Mouse (Mus musculus) lung, postnatal 0 days (tissue): ENCODE results near the gene Aldh6a1. TPM values are rescaled to one million over a fixed set of nuclear protein-coding genes. Genes with fewer than 3 reads are reported as not detected.

Source experiments
- ATAC-seq: fragments of 200-750 bp; cut with Nextera tagmentation; 2 replicates; pipeline ENCODE4 v1.8.0; 2017; ENCODE audit warnings: moderate library complexity
- DNase-seq: peaks from one replicate; pipeline ENCODE4 v3.0.0-alpha.2; 2016; ENCODE audit warnings: low spot score
- H3K27ac ChIP-seq: fragments of 300-500 bp; sonication (generic); 2 replicates; pipeline ENCODE4 v1.5.1; 2014; ENCODE audit warnings: antibody characterized with exemption, mild to moderate bottlenecking, low read length, mixed read lengths
- H3K27me3 ChIP-seq: fragments of 300-500 bp; sonication (generic); replicated peaks from 2 replicates; pipeline ENCODE4 v1.6.1; 2014; ENCODE audit warnings: low read length, mixed read lengths; ENCODE audit not compliant: insufficient read depth
- H3K36me3 ChIP-seq: fragments of 300-500 bp; sonication (generic); 2 replicates; pipeline ENCODE4 v1.6.1; 2014; ENCODE audit warnings: low read length, mixed read lengths; ENCODE audit not compliant: insufficient read depth
- H3K4me1 ChIP-seq: fragments of 300-500 bp; sonication (generic); 2 replicates; pipeline ENCODE4 v1.6.1; 2014; ENCODE audit warnings: antibody characterized with exemption, low read depth, low read length, mixed read lengths; ENCODE audit not compliant: insufficient read depth
- H3K4me2 ChIP-seq: fragments of 300-500 bp; sonication (generic); replicated peaks from 2 replicates; pipeline ENCODE4 v1.6.1; 2014; ENCODE audit warnings: low read depth, mild to moderate bottlenecking, low read length, moderate library complexity, mixed read lengths
- H3K4me3 ChIP-seq: fragments of 300-500 bp; sonication (generic); 2 replicates; pipeline ENCODE4 v1.5.1; 2014; ENCODE audit warnings: low read depth, low read length
- H3K9ac ChIP-seq: fragments of 300-500 bp; sonication (generic); replicated peaks from 2 replicates; pipeline ENCODE4 v1.6.1; 2014; ENCODE audit warnings: low read depth, mild to moderate bottlenecking
- H3K9me3 ChIP-seq: fragments of 300-500 bp; sonication (generic); 2 replicates; pipeline ENCODE4 v1.6.1; 2016; ENCODE audit warnings: low read length, mixed read lengths
- CTCF ChIP-seq: IDR thresholded peaks from 2 replicates; pipeline ENCODE4 v1.5.1; 2016; ENCODE audit warnings: antibody characterized with exemption, mild to moderate bottlenecking
- EP300 ChIP-seq: IDR thresholded peaks from 2 replicates; pipeline ENCODE4 v1.6.1; 2016; ENCODE audit warnings: antibody characterized with exemption, mild to moderate bottlenecking, control low read depth
- WGBS: fragments of 180-500 bp; shearing (Covaris S2); extraction: QIAGEN DNeasy Blood & Tissue Kit; methylation state at CpG from one replicate; pipeline ENCODE4 v1.1.7; 2014; 5-methylcytosine and 5-hydroxymethylcytosine counted together
- polyA plus RNA-seq: library from polyadenylated mRNA; unstranded; fragments of >200 nt; fragmentation: Nextera tagmentation; extraction: Ambion mirVana; gene quantifications from 2 replicates; pipeline ENCODE4 v1.2.1, GENCODE M21; 2015

Gene Aldh6a1
- polyA plus RNA-seq: 52.1 and 67.5 TPM in 2 replicates

- peak within 1 kb of the TSS; percentile 66 for H3K9ac ChIP-seq
- peaks cover 8% of the 10 kb centered on the region; the same call in 1 of the 2 replicates for H3K4me1 ChIP-seq
- under 1% methylated on average over 48 of the region's 49 CpGs for WGBS
- no peaks in the 10 kb centered on the region for H3K9me3 ChIP-seq
- peak; percentile 100 for DNase-seq
- H3K27ac ChIP-seq: peak within 1 kb of the TSS; percentile 96
- no peaks in the 10 kb centered on the region for H3K36me3 ChIP-seq
- peak within 1 kb of the TSS; percentile 80 for H3K4me2 ChIP-seq
- ATAC-seq: peak; percentile 96
- no peaks in the 10 kb centered on the region for H3K27me3 ChIP-seq
- H3K4me3 ChIP-seq: peak within 1 kb of the TSS; percentile 70
- peak; percentile 98 for TF ChIP-seq EP300
- TF ChIP-seq CTCF: no peak
Observed at GRCm38 (mm10) chr12:84450718-84451646, at the start of gene Aldh6a1, which contains the start of gene Lin52. TSS of gene Aldh6a1 (minus strand) at chr12:84451004. TSS of gene Lin52 (plus strand) at chr12:84451422.

- no peak overlapping the region for H3K4me2 ChIP-seq
- WGBS: 98% methylated on average over 1 of the region's 1 CpGs
- H3K4me3 ChIP-seq: no peak overlapping the region
- H3K9ac ChIP-seq: no peak overlapping the region
- H3K4me1 ChIP-seq: no peaks in the 10 kb centered on the region
- TF ChIP-seq EP300: no peak
- no peak for TF ChIP-seq CTCF
- no peaks in the 10 kb centered on the region for H3K9me3 ChIP-seq
- no peak overlapping the region for H3K27ac ChIP-seq
- no peaks in the 10 kb centered on the region for H3K36me3 ChIP-seq
- DNase-seq (no peak), ATAC-seq (no peak)
- H3K27me3 ChIP-seq: no peaks in the 10 kb centered on the region
Observed at GRCm38 (mm10) chr12:84496795-84497194, 46.0 kb upstream of the Aldh6a1 start.

GRCm38 (mm10) chr12:84487324-84488056 is 36.7 kb upstream of the Aldh6a1 start:
- Histone ChIP-seq H3K27ac (no peak overlapping the region), H3K9ac (no peak overlapping the region), H3K9me3 (no peaks in the 10 kb centered on the region), H3K36me3 (no peaks in the 10 kb centered on the region), H3K4me1 (peaks cover 3% of the 10 kb centered on the region; the same call in 1 of the 2 replicates), H3K4me2 (no peak overlapping the region), H3K4me3 (no peak overlapping the region), H3K27me3 (no peaks in the 10 kb centered on the region)
- TF ChIP-seq CTCF (no peak), EP300 (no peak)
- DNase-seq (peak; percentile 38), ATAC-seq (peak; percentile 71)
- WGBS: 18% methylated on average over 8 of the region's 8 CpGs

- Histone ChIP-seq H3K4me2 (no peak overlapping the region), H3K36me3 (no peaks in the 10 kb centered on the region), H3K4me3 (no peak overlapping the region), H3K27me3 (no peaks in the 10 kb centered on the region), H3K27ac (no peak overlapping the region), H3K9ac (no peak overlapping the region), H3K9me3 (no peaks in the 10 kb centered on the region), H3K4me1 (peaks cover 3% of the 10 kb centered on the region; the same call in 1 of the 2 replicates)
- WGBS: 82% methylated on average over 14 of the region's 14 CpGs
- DNase-seq: no peak
- no peak for ATAC-seq
- TF ChIP-seq EP300: no peak
- TF ChIP-seq CTCF: no peak
Observed at GRCm38 (mm10) chr12:84482778-84483585, 32.2 kb upstream of the Aldh6a1 start.

- Histone ChIP-seq H3K4me2 (no peak overlapping the region), H3K9ac (no peak overlapping the region), H3K4me1 (no peaks in the 10 kb centered on the region), H3K4me3 (no peak overlapping the region), H3K27me3 (no peaks in the 10 kb centered on the region), H3K36me3 (no peaks in the 10 kb centered on the region), H3K27ac (no peak overlapping the region), H3K9me3 (no peaks in the 10 kb centered on the region)
- ATAC-seq (no peak), DNase-seq (no peak)
- TF ChIP-seq EP300 (no peak), CTCF (no peak)
- 27% methylated on average over 2 of the region's 2 CpGs for WGBS
Observed at GRCm38 (mm10) chr12:84481251-84481650, 30.4 kb upstream of the Aldh6a1 start.
